Mouse (Mus musculus) liver, postnatal 0 days (tissue): ENCODE results near the gene Klhl33. TPM values are rescaled to one million over a fixed set of nuclear protein-coding genes. Genes with fewer than 3 reads are reported as not detected.
"Not testable (repeated sequence)": the region's sequence is repeated elsewhere in the genome, so short reads cannot be mapped to it uniquely, and the experiment has no call there.

Experiments
- ATAC-seq: fragments of 200-750 bp; cut with Nextera tagmentation; 2 replicates; pipeline ENCODE4 v1.8.0; 2017; ENCODE audit warnings: mild to moderate bottlenecking, moderate library complexity
- DNase-seq: peaks from one replicate; pipeline ENCODE4 v3.0.0-alpha.2; 2016
- H3K27ac ChIP-seq: fragments of 300-500 bp; sonication (generic); 2 replicates; pipeline ENCODE4 v1.5.1; 2014; ENCODE audit warnings: antibody characterized with exemption, moderate library complexity, mild to moderate bottlenecking, low read depth
- H3K27me3 ChIP-seq: fragments of 300-500 bp; sonication (generic); 2 replicates; pipeline ENCODE4 v1.6.1; 2014; ENCODE audit warnings: low read length, control low read depth, mixed read lengths; ENCODE audit not compliant: insufficient read depth
- H3K36me3 ChIP-seq: fragments of 300-500 bp; sonication (generic); replicated peaks from 2 replicates; pipeline ENCODE4 v1.6.1; 2014; ENCODE audit warnings: mild to moderate bottlenecking, control low read depth, low read length, moderate library complexity, mixed read lengths; ENCODE audit not compliant: insufficient read depth
- H3K4me1 ChIP-seq: fragments of 300-500 bp; sonication (generic); 2 replicates; pipeline ENCODE4 v1.6.1; 2014; ENCODE audit warnings: antibody characterized with exemption, mild to moderate bottlenecking, control low read depth; ENCODE audit not compliant: insufficient read depth
- H3K4me2 ChIP-seq: fragments of 300-500 bp; sonication (generic); 2 replicates; pipeline ENCODE4 v1.6.1; 2014; ENCODE audit warnings: low read depth, mild to moderate bottlenecking, low read length, moderate library complexity, mixed read lengths
- H3K4me3 ChIP-seq: fragments of 300-500 bp; sonication (generic); 2 replicates; pipeline ENCODE4 v1.5.1; 2014; ENCODE audit warnings: low read depth, low read length
- H3K9ac ChIP-seq: fragments of 300-500 bp; sonication (generic); replicated peaks from 2 replicates; pipeline ENCODE4 v1.6.1; 2014; ENCODE audit warnings: mild to moderate bottlenecking, moderate library complexity
- H3K9me3 ChIP-seq: fragments of 300-500 bp; sonication (generic); 2 replicates; pipeline ENCODE4 v1.6.1; 2016; ENCODE audit warnings: mild to moderate bottlenecking, control low read depth, low read length, mixed read lengths
- CTCF ChIP-seq: sonication (generic); IDR thresholded peaks from 2 replicates; pipeline ENCODE4 v1.5.1; 2016; ENCODE audit warnings: antibody characterized with exemption, low read depth
- EP300 ChIP-seq: IDR thresholded peaks from 2 replicates; pipeline ENCODE4 v1.6.1; 2016; ENCODE audit warnings: antibody characterized with exemption, low read depth, mild to moderate bottlenecking
- WGBS: fragments of 180-500 bp; shearing (Covaris S2); extraction: QIAGEN DNeasy Blood & Tissue Kit; methylation state at CpG from one replicate; pipeline ENCODE4 v1.1.7; 2014; ENCODE audit not compliant: insufficient replicate concordance; 5-methylcytosine and 5-hydroxymethylcytosine counted together
- polyA plus RNA-seq: library from polyadenylated mRNA; unstranded; fragments of >200 nt; fragmentation: Nextera tagmentation; extraction: Ambion mirVana; gene quantifications from 2 replicates; pipeline ENCODE4 v1.2.1, GENCODE M21; 2015

Klhl33 gene
- polyA plus RNA-seq, 1 experiment from 2014 or later, result 0.13 TPM

- peaks cover 35% of the 10 kb centered on the region for H3K36me3 ChIP-seq
- ATAC-seq, result no peak
- H3K4me3 ChIP-seq, result no peak overlapping the region
- H3K4me1 ChIP-seq, result peaks cover 27% of the 10 kb centered on the region
- H3K4me2 ChIP-seq, result no peak overlapping the region
- no peak overlapping the region for H3K27ac ChIP-seq
- 74% methylated on average over 3 of the region's 3 CpGs for WGBS
- no peak for DNase-seq
- H3K9ac ChIP-seq, result no peak overlapping the region
- no peaks in the 10 kb centered on the region for H3K27me3 ChIP-seq
- H3K9me3 ChIP-seq, result no peaks in the 10 kb centered on the region
- TF ChIP-seq CTCF (no peak), EP300 (no peak)
Observed at GRCm38 (mm10) chr14:50927366-50927765, 30.1 kb upstream of the Klhl33 start.

GRCm38 (mm10) chr14:50925111-50925920 lies 28.0 kb upstream of the Klhl33 start:
- Histone ChIP-seq H3K27ac (peak overlapping the region; percentile 95), H3K36me3 (peaks cover 35% of the 10 kb centered on the region), H3K27me3 (no peaks in the 10 kb centered on the region), H3K4me1 (peaks cover 17% of the 10 kb centered on the region), H3K9ac (peak overlapping the region; percentile 81), H3K4me2 (peak overlapping the region; percentile 93), H3K9me3 (no peaks in the 10 kb centered on the region), H3K4me3 (peak overlapping the region; percentile 76)
- ATAC-seq (peak; percentile 37), DNase-seq (peak; percentile 21)
- WGBS, result 1% methylated on average over 38 of the region's 38 CpGs
- TF ChIP-seq CTCF, result no peak
- TF ChIP-seq EP300, result no peak

- Histone ChIP-seq H3K4me2 (peak within 1 kb of the TSS; percentile 93), H3K4me1 (peaks cover 9% of the 10 kb centered on the region), H3K27me3 (no peaks in the 10 kb centered on the region), H3K9me3 (no peaks in the 10 kb centered on the region), H3K9ac (peak within 1 kb of the TSS; percentile 81), H3K36me3 (peaks cover 35% of the 10 kb centered on the region), H3K27ac (peak within 1 kb of the TSS; percentile 95), H3K4me3 (peak within 1 kb of the TSS; percentile 76)
- ATAC-seq (peak; percentile 93), DNase-seq (peak; percentile 98)
- TF ChIP-seq CTCF, result no peak
- no peak for TF ChIP-seq EP300
- WGBS, result under 1% methylated on average over 57 of the region's 57 CpGs
Observed at GRCm38 (mm10) chr14:50924281-50925064, 27.2 kb upstream of the Klhl33 start, which contains the start of the genes Osgep and Apex1. TSS of gene Osgep (minus strand) at chr14:50924893. TSS of gene Apex1 (plus strand) at chr14:50924968.

GRCm38 (mm10) chr14:50923437-50923836 lies 26.1 kb upstream of the Klhl33 start:
- DNase-seq, result not testable (repeated sequence)
- WGBS, result 71% methylated on average over 1 of the region's 1 CpGs

GRCm38 (mm10) chr14:50911356-50911755 lies 14.0 kb upstream of the Klhl33 start:
- DNase-seq (no peak), ATAC-seq (no peak)
- Histone ChIP-seq H3K4me2 (no peak overlapping the region), H3K36me3 (peaks cover 25% of the 10 kb centered on the region), H3K9ac (no peak overlapping the region), H3K4me1 (no peaks in the 10 kb centered on the region), H3K27me3 (no peaks in the 10 kb centered on the region), H3K27ac (no peak overlapping the region), H3K9me3 (no peaks in the 10 kb centered on the region), H3K4me3 (no peak overlapping the region)
- no peak for TF ChIP-seq CTCF
- TF ChIP-seq EP300, result no peak
- 57% methylated on average over 3 of the region's 3 CpGs for WGBS

More at GRCm38 (mm10) chr14:50923437-50923836, 26.1 kb upstream of the Klhl33 start:
- ATAC-seq, H3K4me1 ChIP-seq, H3K9me3 ChIP-seq, H3K27me3 ChIP-seq: not testable (repeated sequence)
- H3K4me3 ChIP-seq, result peak overlapping the region; percentile 76
- peaks cover 31% of the 10 kb centered on the region for H3K36me3 ChIP-seq
- H3K27ac ChIP-seq, result peak overlapping the region; percentile 95
- peak overlapping the region; percentile 81 for H3K9ac ChIP-seq
- H3K4me2 ChIP-seq, result peak overlapping the region; percentile 93

- WGBS, result 51% methylated on average over 4 of the region's 4 CpGs
- H3K27me3 ChIP-seq, result no peaks in the 10 kb centered on the region
- TF ChIP-seq EP300, result no peak
- no peak for TF ChIP-seq CTCF
Observed at GRCm38 (mm10) chr14:50908126-50908525, 10.8 kb upstream of the Klhl33 start.

GRCm38 (mm10) chr14:50905327-50905726 lies 8.0 kb upstream of the Klhl33 start:
- H3K4me1 ChIP-seq, H3K27ac ChIP-seq, H3K4me2 ChIP-seq, ATAC-seq, H3K9me3 ChIP-seq, H3K9ac ChIP-seq, H3K4me3 ChIP-seq, DNase-seq, H3K36me3 ChIP-seq, H3K27me3 ChIP-seq: not testable (repeated sequence)

More at GRCm38 (mm10) chr14:50908126-50908525, 10.8 kb upstream of the Klhl33 start:
- no peak overlapping the region for H3K4me3 ChIP-seq
- ATAC-seq (no peak), DNase-seq (no peak)
- no peak overlapping the region for H3K27ac ChIP-seq
- peaks cover 6% of the 10 kb centered on the region; the same call in 1 of the 2 replicates for H3K36me3 ChIP-seq
- H3K4me2 ChIP-seq, result no peak overlapping the region
- H3K9me3 ChIP-seq, result no peaks in the 10 kb centered on the region
- peaks cover 8% of the 10 kb centered on the region for H3K4me1 ChIP-seq
- H3K9ac ChIP-seq, result no peak overlapping the region
